ENCODE assay signal across 8 mouse cellular contexts in genomic region chr13:109239296-109239695, GRCm38 (mm10).
DNase-seq lines count a peak whose midpoint lies in the region; ATAC-seq lines count a peak whose summit lies in the region.

No protein-coding gene starts in this region.

- no peak overlapping the region for H3K9ac ChIP-seq in embryonic facial prominence, embryonic 11.5 days (replicated peaks; ENCODE audit: low read length)

- H3K27ac ChIP-seq in embryonic facial prominence, embryonic 11.5 days (replicated peaks; ENCODE audit: low read depth, low read length) = no peak overlapping the region

- no peaks in the 10 kb centered on the region for H3K27me3 ChIP-seq in embryonic facial prominence, embryonic 11.5 days (ENCODE audit: control insufficient read depth, insufficient read depth, low read length)

- H3K4me3 ChIP-seq in embryonic facial prominence, embryonic 11.5 days (ENCODE audit: low read depth, low read length) = no peak overlapping the region

- no peak overlapping the region for H3K4me2 ChIP-seq in embryonic facial prominence, embryonic 11.5 days (ENCODE audit: low read depth, low read length)

- no peaks in the 10 kb centered on the region for H3K9me3 ChIP-seq in embryonic facial prominence, embryonic 11.5 days (replicated peaks; ENCODE audit: control insufficient read depth, low read length)

- peak; percentile 41 to 49 for DNase-seq in cerebellum, postnatal 10 days
- DNase-seq in cerebellum, postnatal 25 days = no peak
- peak; percentile 99 for DNase-seq in 416B (ENCODE audit: low read depth)
- peak; percentile 47 for DNase-seq in embryonic facial prominence, embryonic 11.5 days (ENCODE audit: low spot score)
- peak; percentile 11 for DNase-seq in kidney, adult 18-20 months
- DNase-seq in lung, postnatal 14 days = peak; percentile 56
- DNase-seq in thymus, postnatal 0 days (ENCODE audit: low spot score) = peak; percentile 90
- no peak for DNase-seq in left cerebral cortex, adult 11 months (ENCODE audit: low spot score)

- ATAC-seq in embryonic facial prominence, embryonic 11.5 days (replicated peaks; ENCODE audit: insufficient number of reproducible peaks, low FRiP score, low TSS enrichment, low read depth) = no peak

- WGBS in embryonic facial prominence, embryonic 11.5 days = 62% methylated on average over 11 of the region's 11 CpGs

- no peaks in the 10 kb centered on the region for H3K36me3 ChIP-seq in embryonic facial prominence, embryonic 11.5 days (replicated peaks; ENCODE audit: control insufficient read depth, insufficient read depth, low read depth, low read length)

- no peaks in the 10 kb centered on the region for H3K4me1 ChIP-seq in embryonic facial prominence, embryonic 11.5 days (ENCODE audit: control insufficient read depth, insufficient read depth, low read length)

Comparison
In these comparisons a context has a peak if more than half of its experiments do, and no peak if none do; other contexts are left out.
1. DNase-seq: peak in cerebellum, postnatal 10 days (2 of 2), 416B (single experiment), embryonic facial prominence, embryonic 11.5 days (single experiment), kidney, adult 18-20 months (single experiment), lung, postnatal 14 days (single experiment) and thymus, postnatal 0 days (single experiment); none in cerebellum, postnatal 25 days (0 of 2) and left cerebral cortex, adult 11 months (single experiment).